ENCODE assay signal across 16 mouse cellular contexts in genomic region chr7:80031478-80031877, GRCm38 (mm10). TPM values are rescaled to one million over a fixed set of nuclear protein-coding genes. Genes with fewer than 3 reads are reported as not detected.
DNase-seq lines count a peak whose midpoint lies in the region; ATAC-seq and TF ChIP-seq lines count a peak whose summit lies in the region.
"Had no signal": no experiment of that assay in that cellular context is flagged by ENCODE, and none has a peak within 500 bp of the region (broad histone marks: within the 10 kb centered on the region; RNA-seq: fewer than 3 reads in every experiment).

No protein-coding gene starts in this region.

- H3K36me3 ChIP-seq in forebrain, embryonic 12.5 days (replicated peaks): 0 out of 2 replicates have a peak, but pooled peaks cover 6% of the 10 kb centered on the region
- no peaks in the 10 kb centered on the region for H3K36me3 ChIP-seq in forebrain, postnatal 0 days (ENCODE audit: insufficient read depth)
- H3K36me3 ChIP-seq in limb, embryonic 11.5 days (ENCODE audit: control insufficient read depth, insufficient read depth, low read length): no peaks in the 10 kb centered on the region
- peaks cover 6% of the 10 kb centered on the region for H3K36me3 ChIP-seq in limb, embryonic 10.5 days
- H3K36me3 ChIP-seq in ES-Bruce4 (ENCODE audit: control insufficient read depth, insufficient read depth, low read length, poor library complexity, severe bottlenecking): no peaks in the 10 kb centered on the region
- no peaks in the 10 kb centered on the region; the same call in 1 of the 2 replicates for H3K36me3 ChIP-seq in liver, postnatal 0 days (replicated peaks; ENCODE audit: insufficient read depth, low read length)
- H3K36me3 ChIP-seq: intestine, embryonic 15.5 days; lung, embryonic 15.5 days had no signal

- DNase-seq in forebrain, postnatal 0 days: no peak
- DNase-seq in limb, embryonic 11.5 days (ENCODE audit: low spot score): peak; percentile 42
- DNase-seq in limb, embryonic 10.5 days (ENCODE audit: low spot score): no peak
- no peak for DNase-seq in liver, postnatal 0 days
- DNase-seq in layer of hippocampus, postnatal 14 days (ENCODE audit: low spot score in 2 of 2): no peak
- no peak for DNase-seq in urinary bladder, postnatal 14 days (ENCODE audit: low spot score)
- DNase-seq: cerebellum, adult 8-10 months; gastrocnemius, postnatal 36 days; heart, postnatal 14 days; kidney, postnatal 10 days; right cerebral cortex, postnatal 25 days had no signal

- TF ChIP-seq CTCF in forebrain, postnatal 0 days (IDR thresholded peaks at IDR 0.05; ENCODE audit: low read depth): no peak
- TF ChIP-seq CTCF in ES-Bruce4 (IDR thresholded peaks at IDR 0.05; ENCODE audit: low read depth, low read length): no peak
- no peak for TF ChIP-seq CTCF in liver, postnatal 0 days (IDR thresholded peaks at IDR 0.05; ENCODE audit: low read depth)

- H3K4me2 ChIP-seq in forebrain, embryonic 12.5 days: peak overlapping the region; percentile 32
- no peak overlapping the region for H3K4me2 ChIP-seq in forebrain, postnatal 0 days (ENCODE audit: low read depth)
- no peak overlapping the region for H3K4me2 ChIP-seq in limb, embryonic 11.5 days (ENCODE audit: low read depth, severe bottlenecking)
- no peak overlapping the region for H3K4me2 ChIP-seq in liver, postnatal 0 days (ENCODE audit: low read depth, low read length)
- H3K4me2 ChIP-seq: lung, embryonic 15.5 days had no signal

- H3K27ac ChIP-seq in forebrain, embryonic 12.5 days: no peak overlapping the region
- no peak overlapping the region for H3K27ac ChIP-seq in forebrain, postnatal 0 days (ENCODE audit: low read depth, low read length)
- H3K27ac ChIP-seq in limb, embryonic 11.5 days (replicated peaks; ENCODE audit: low read depth, low read length): no peak overlapping the region
- no peak overlapping the region for H3K27ac ChIP-seq in limb, embryonic 10.5 days
- H3K27ac ChIP-seq in ES-Bruce4 (ENCODE audit: insufficient read depth, low read length): 0 out of 2 replicates have a peak overlapping the region, but pooled peaks have one; percentile 51
- peak overlapping the region; percentile 92; the same call in 1 of the 2 replicates for H3K27ac ChIP-seq in liver, postnatal 0 days (ENCODE audit: low read depth)
- H3K27ac ChIP-seq: heart, embryonic 10.5 days; intestine, embryonic 15.5 days; lung, embryonic 15.5 days had no signal

- peaks cover 77% of the 10 kb centered on the region for H3K4me1 ChIP-seq in forebrain, embryonic 12.5 days
- H3K4me1 ChIP-seq in forebrain, postnatal 0 days (ENCODE audit: insufficient read depth): peaks cover 13% of the 10 kb centered on the region
- H3K4me1 ChIP-seq in limb, embryonic 11.5 days (ENCODE audit: control insufficient read depth, insufficient read depth, low read length): peaks cover 23% of the 10 kb centered on the region
- H3K4me1 ChIP-seq in limb, embryonic 10.5 days: peaks cover 70% of the 10 kb centered on the region
- peaks cover 24% of the 10 kb centered on the region for H3K4me1 ChIP-seq in ES-Bruce4 (ENCODE audit: control insufficient read depth, insufficient read depth, low read length)
- H3K4me1 ChIP-seq in liver, postnatal 0 days (ENCODE audit: insufficient read depth): peaks cover 61% of the 10 kb centered on the region

- ATAC-seq in forebrain, embryonic 12.5 days (ENCODE audit: low FRiP score): no peak
- ATAC-seq in forebrain, postnatal 0 days: no peak
- no peak for ATAC-seq in limb, embryonic 11.5 days (ENCODE audit: insufficient number of reproducible peaks, low FRiP score, low TSS enrichment, low read depth)
- no peak for ATAC-seq in liver, postnatal 0 days
- ATAC-seq: intestine, embryonic 15.5 days had no signal

- 50% methylated on average over 10 of the region's 10 CpGs for WGBS in forebrain, embryonic 12.5 days
- 33% methylated on average over 10 of the region's 10 CpGs for WGBS in forebrain, postnatal 0 days
- WGBS in limb, embryonic 11.5 days: 34% methylated on average over 10 of the region's 10 CpGs
- WGBS in limb, embryonic 10.5 days: 47% methylated on average over 10 of the region's 10 CpGs
- WGBS in liver, postnatal 0 days (ENCODE audit: insufficient replicate concordance): 72% methylated on average over 10 of the region's 10 CpGs

- H3K9ac ChIP-seq in forebrain, embryonic 12.5 days: no peak overlapping the region
- no peak overlapping the region for H3K9ac ChIP-seq in forebrain, postnatal 0 days
- no peak overlapping the region for H3K9ac ChIP-seq in limb, embryonic 11.5 days (ENCODE audit: low read length)
- no peak overlapping the region for H3K9ac ChIP-seq in ES-Bruce4 (ENCODE audit: low read depth, poor library complexity, severe bottlenecking)
- no peak overlapping the region for H3K9ac ChIP-seq in liver, postnatal 0 days (replicated peaks)
- H3K9ac ChIP-seq: intestine, embryonic 15.5 days; lung, embryonic 15.5 days had no signal

- TF ChIP-seq POLR2A in ES-Bruce4 (IDR thresholded peaks at IDR 0.05; ENCODE audit: insufficient read depth, low read length): no peak

- H3K9me3 ChIP-seq in forebrain, embryonic 12.5 days: no peaks in the 10 kb centered on the region
- H3K9me3 ChIP-seq in forebrain, postnatal 0 days (ENCODE audit: low read length): no peaks in the 10 kb centered on the region
- no peaks in the 10 kb centered on the region for H3K9me3 ChIP-seq in limb, embryonic 11.5 days (ENCODE audit: control insufficient read depth, low read length)
- H3K9me3 ChIP-seq in limb, embryonic 10.5 days (replicated peaks): no peaks in the 10 kb centered on the region
- no peaks in the 10 kb centered on the region for H3K9me3 ChIP-seq in ES-Bruce4 (replicated peaks; ENCODE audit: control insufficient read depth, insufficient read depth, low read length, poor library complexity, severe bottlenecking)
- H3K9me3 ChIP-seq in liver, postnatal 0 days (ENCODE audit: low read length): no peaks in the 10 kb centered on the region
- H3K9me3 ChIP-seq: heart, embryonic 10.5 days; intestine, embryonic 15.5 days; lung, embryonic 15.5 days had no signal

- no peak for TF ChIP-seq EP300 in ES-Bruce4 (IDR thresholded peaks at IDR 0.05; ENCODE audit: insufficient read depth, low read depth, low read length)
- no peak for TF ChIP-seq EP300 in liver, postnatal 0 days (IDR thresholded peaks at IDR 0.05; ENCODE audit: low read depth)

- H3K4me3 ChIP-seq in forebrain, embryonic 12.5 days (replicated peaks): no peak overlapping the region
- H3K4me3 ChIP-seq in forebrain, postnatal 0 days (ENCODE audit: low read depth, low read length): no peak overlapping the region
- H3K4me3 ChIP-seq in limb, embryonic 11.5 days (ENCODE audit: low read depth, low read length): no peak overlapping the region
- no peak overlapping the region for H3K4me3 ChIP-seq in limb, embryonic 10.5 days
- H3K4me3 ChIP-seq in ES-Bruce4 (ENCODE audit: low read depth, low read length): peak overlapping the region; percentile 24; the same call in 1 of the 2 replicates
- H3K4me3 ChIP-seq in liver, postnatal 0 days (ENCODE audit: low read depth, low read length): no peak overlapping the region
- H3K4me3 ChIP-seq: heart, embryonic 10.5 days; intestine, embryonic 15.5 days; lung, embryonic 15.5 days had no signal

- H3K27me3 ChIP-seq in forebrain, embryonic 12.5 days: no peaks in the 10 kb centered on the region
- no peaks in the 10 kb centered on the region for H3K27me3 ChIP-seq in forebrain, postnatal 0 days (ENCODE audit: insufficient read depth, low read length)
- H3K27me3 ChIP-seq in limb, embryonic 11.5 days (ENCODE audit: control insufficient read depth, insufficient read depth, low read length): no peaks in the 10 kb centered on the region
- no peaks in the 10 kb centered on the region for H3K27me3 ChIP-seq in limb, embryonic 10.5 days (ENCODE audit: low read depth, poor library complexity, severe bottlenecking)
- H3K27me3 ChIP-seq in ES-Bruce4 (ENCODE audit: control insufficient read depth, insufficient read depth, low read length, poor library complexity, severe bottlenecking): no peaks in the 10 kb centered on the region
- H3K27me3 ChIP-seq in liver, postnatal 0 days (ENCODE audit: insufficient read depth, low read length): no peaks in the 10 kb centered on the region
- H3K27me3 ChIP-seq: intestine, embryonic 15.5 days; lung, embryonic 15.5 days had no signal

RNA-seq across cellular contexts. Expression of gene Zfp710, which starts 6.9 kb away (rescaled TPM):
- 30.5 and 33.9 TPM in 2 replicates for polyA plus RNA-seq in forebrain, embryonic 12.5 days (2016; fragmentation: Nextera tagmentation; extraction: Ambion mirVana)
- 22.5 and 30.6 TPM in 2 replicates for total RNA-seq in forebrain, postnatal 0 days (2014; rRNA removed)
- polyA plus RNA-seq in forebrain, postnatal 0 days (2015; fragmentation: Nextera tagmentation; extraction: Ambion mirVana): 9.6 and 12.3 TPM in 2 replicates
- polyA plus RNA-seq in limb, embryonic 11.5 days (2014; fragmentation: Nextera tagmentation; extraction: Ambion mirVana): 15.4 and 17.0 TPM in 2 replicates
- polyA plus RNA-seq in limb, embryonic 10.5 days (2016; fragmentation: Nextera tagmentation; extraction: Ambion mirVana): 19.4 and 19.7 TPM in 2 replicates
- polyA plus RNA-seq in ES-Bruce4 (2011; ENCODE audit: insufficient read depth, insufficient read length, low read depth, missing spikeins): 80.1 and 86.7 TPM in 2 replicates
- 5.9 and 6.4 TPM in 2 replicates for polyA plus RNA-seq in liver, postnatal 0 days (2015; fragmentation: Nextera tagmentation; extraction: Ambion mirVana)
- total RNA-seq in layer of hippocampus, postnatal 14 days (2021): 10 to 100 TPM; 17.5 to 18.0 TPM

Comparison
In these comparisons a context has a peak if more than half of its experiments do, and no peak if none do; other contexts are left out.
1. H3K27ac ChIP-seq: peak in ES-Bruce4 (single experiment) and liver, postnatal 0 days (single experiment); none in forebrain, embryonic 12.5 days (single experiment), forebrain, postnatal 0 days (single experiment), limb, embryonic 11.5 days (single experiment) and limb, embryonic 10.5 days (single experiment).